Mouse (Mus musculus) limb, embryonic 10.5 days (tissue): ENCODE data around the gene Tbxa2r. TPM values are rescaled to one million over a fixed set of nuclear protein-coding genes. Genes with fewer than 3 reads are reported as not detected.

Source experiments
- DNase-seq: peaks from one replicate; pipeline ENCODE4 v3.0.0-alpha.2; 2017; ENCODE audit warnings: low spot score
- H3K27ac ChIP-seq: fragments of 300-500 bp; sonication (generic); 2 replicates; pipeline ENCODE4 v1.5.1; 2016; ENCODE audit warnings: mild to moderate bottlenecking
- H3K27me3 ChIP-seq: fragments of 300-500 bp; sonication (generic); 2 replicates; pipeline ENCODE4 v1.6.1; 2016; ENCODE audit warnings: low read depth, mild to moderate bottlenecking; ENCODE audit not compliant: poor library complexity, severe bottlenecking
- H3K36me3 ChIP-seq: fragments of 300-500 bp; sonication (generic); 2 replicates; pipeline ENCODE4 v1.6.1; 2016; ENCODE audit warnings: mild to moderate bottlenecking, moderate library complexity
- H3K4me1 ChIP-seq: fragments of 300-500 bp; sonication (generic); 2 replicates; pipeline ENCODE4 v1.6.1; 2016
- H3K4me3 ChIP-seq: fragments of 300-500 bp; sonication (generic); 2 replicates; pipeline ENCODE4 v1.5.1; 2016; ENCODE audit warnings: mild to moderate bottlenecking, moderate library complexity
- H3K9me3 ChIP-seq: fragments of 300-500 bp; sonication (generic); replicated peaks from 2 replicates; pipeline ENCODE4 v1.6.1; 2016; ENCODE audit warnings: mild to moderate bottlenecking
- WGBS: fragments of 180-500 bp; shearing (Covaris S2); methylation state at CpG from one replicate; pipeline ENCODE4 v1.1.7; 2016; 5-methylcytosine and 5-hydroxymethylcytosine counted together
- polyA plus RNA-seq: library from polyadenylated mRNA; unstranded; fragments of >200 nt; fragmentation: Nextera tagmentation; extraction: Ambion mirVana; gene quantifications from 2 replicates; pipeline ENCODE4 v1.2.1, GENCODE M21; 2016

The Tbxa2r gene
- 3.2 and 3.6 TPM in 2 replicates for polyA plus RNA-seq

DNA sequence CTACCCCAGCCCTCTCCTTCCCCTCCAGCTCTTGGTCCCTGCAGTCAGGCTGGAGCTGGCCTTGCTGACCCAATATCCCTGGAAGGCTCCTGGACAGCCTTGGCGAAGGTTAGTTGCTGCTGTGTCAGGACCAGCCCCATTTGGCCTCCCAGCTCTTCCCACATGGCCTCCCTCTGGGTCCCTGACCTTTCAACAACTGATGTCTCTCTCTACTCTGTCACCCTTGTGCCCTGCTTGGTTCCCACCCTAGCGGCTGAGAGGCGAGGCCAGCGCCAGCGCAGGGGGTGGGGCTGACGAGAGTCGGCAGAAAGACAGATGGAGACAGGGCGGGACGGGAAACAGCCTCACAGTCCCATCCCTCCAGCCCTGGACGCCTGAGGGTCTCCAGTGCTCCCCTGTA lies at the start of gene Tbxa2r:
Gene Tbxa2r, plus strand, starts transcription at position 346 of the 400 bp plus-strand sequence.
- Histone ChIP-seq H3K4me3 (0 out of 2 replicates have a peak within 1 kb of the TSS, but pooled peaks have one; percentile 11), H3K4me1 (peaks cover 52% of the 10 kb centered on the region), H3K27ac (peak within 1 kb of the TSS; percentile 64), H3K36me3 (peaks cover 63% of the 10 kb centered on the region), H3K9me3 (no peaks in the 10 kb centered on the region), H3K27me3 (peaks cover 21% of the 10 kb centered on the region)
- DNase-seq, result no peak
- 7% methylated on average over 10 of the region's 10 CpGs for WGBS

DNA sequence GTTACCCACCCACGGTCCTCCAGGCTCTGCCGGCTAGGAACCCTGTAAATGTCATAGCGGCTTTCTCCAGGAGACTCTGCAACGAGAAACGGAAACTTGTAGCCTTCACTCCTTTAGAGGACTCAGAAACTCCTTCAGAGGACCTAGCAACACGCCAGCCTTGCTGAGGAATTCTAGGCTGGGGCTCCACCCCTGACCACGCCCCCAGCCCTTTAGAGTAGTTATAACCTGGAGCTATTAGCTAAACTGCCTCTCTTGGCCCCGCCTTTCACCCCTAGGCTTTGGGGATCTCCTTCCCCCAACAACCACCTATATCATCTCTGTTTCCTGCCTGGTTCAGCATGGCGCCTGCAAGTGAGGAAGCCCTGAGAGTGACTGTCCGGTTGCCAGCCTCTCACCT lies 49.0 kb upstream of the Tbxa2r start:
- DNase-seq, result no peak
- Histone ChIP-seq H3K9me3 (no peaks in the 10 kb centered on the region), H3K27me3 (peaks cover 60% of the 10 kb centered on the region), H3K36me3 (peaks cover 6% of the 10 kb centered on the region; the same call in 1 of the 2 replicates), H3K27ac (peak overlapping the region; percentile 4; the same call in 1 of the 2 replicates), H3K4me1 (peaks cover 20% of the 10 kb centered on the region), H3K4me3 (peak overlapping the region; percentile 14; the same call in 1 of the 2 replicates)
- WGBS, result 33% methylated on average over 10 of the region's 10 CpGs

DNA sequence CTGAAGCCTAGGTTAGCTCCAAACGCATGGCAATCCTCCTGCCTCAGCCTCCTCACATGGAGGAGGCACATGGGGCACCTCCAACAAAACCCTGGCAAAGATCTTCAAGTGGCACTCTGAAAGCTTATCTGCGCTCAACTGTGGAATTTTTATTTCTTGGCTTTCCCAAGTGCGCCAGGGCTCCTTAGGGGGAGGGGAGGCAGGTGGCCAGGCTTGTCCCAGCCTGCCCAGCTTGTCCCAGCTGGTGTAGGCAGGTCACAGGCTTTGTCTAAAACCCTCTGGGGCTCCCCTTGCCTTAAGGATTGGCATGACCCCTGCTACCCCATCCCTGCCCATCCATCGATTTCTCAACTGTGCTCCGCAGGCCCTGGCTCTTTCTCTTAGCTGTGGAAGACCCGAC lies 44.3 kb upstream of the Tbxa2r start:
- H3K27me3 ChIP-seq, result peaks cover 91% of the 10 kb centered on the region
- no peak overlapping the region for H3K27ac ChIP-seq

DNA sequence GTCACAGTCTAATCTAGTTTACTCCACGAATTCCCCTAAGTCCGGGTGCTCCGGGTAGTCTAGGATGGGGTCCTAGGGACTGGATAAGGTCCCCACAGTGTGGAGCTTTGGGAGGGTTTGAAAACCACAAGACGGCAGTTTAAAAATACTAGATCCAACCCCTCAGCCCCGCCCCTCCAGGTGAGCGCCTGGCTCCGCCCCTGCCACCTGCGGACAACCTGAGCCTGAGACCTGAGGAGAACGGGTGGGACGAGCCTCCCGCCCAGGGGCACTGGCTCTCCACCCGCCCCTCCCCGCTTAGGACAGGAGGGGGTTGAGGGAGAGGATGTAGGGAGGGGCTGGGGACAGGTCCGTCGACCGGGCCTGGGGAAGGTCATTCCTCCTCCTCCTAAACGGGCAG lies 43.8 kb upstream of the Tbxa2r start:
- 0 out of 2 replicates have a peak overlapping the region, but pooled peaks have one; percentile 49 for H3K4me3 ChIP-seq
- no peak overlapping the region for H3K27ac ChIP-seq
- no peak for DNase-seq
- peaks cover 25% of the 10 kb centered on the region for H3K4me1 ChIP-seq
- no peaks in the 10 kb centered on the region for H3K36me3 ChIP-seq
- peaks cover 92% of the 10 kb centered on the region for H3K27me3 ChIP-seq
- WGBS, result 9% methylated on average over 17 of the region's 17 CpGs
- H3K9me3 ChIP-seq, result no peaks in the 10 kb centered on the region

More for the DNA sequence above, 44.3 kb upstream of the Tbxa2r start:
- WGBS, result 44% methylated on average over 6 of the region's 6 CpGs
- peaks cover 30% of the 10 kb centered on the region for H3K4me1 ChIP-seq
- no peaks in the 10 kb centered on the region for H3K9me3 ChIP-seq
- no peak for DNase-seq
- H3K4me3 ChIP-seq, result 0 out of 2 replicates have a peak overlapping the region, but pooled peaks have one; percentile 49
- no peaks in the 10 kb centered on the region for H3K36me3 ChIP-seq

GRCm38 (mm10) chr10:81285694-81286450 lies 42.7 kb upstream of the Tbxa2r start:
- H3K4me3 ChIP-seq, result peak overlapping the region; percentile 49
- no peaks in the 10 kb centered on the region for H3K36me3 ChIP-seq
- peaks cover 92% of the 10 kb centered on the region for H3K27me3 ChIP-seq
- DNase-seq, result peak; percentile 98
- H3K4me1 ChIP-seq, result peaks cover 24% of the 10 kb centered on the region
- 3% methylated on average over 54 of the region's 54 CpGs for WGBS
- H3K9me3 ChIP-seq, result no peaks in the 10 kb centered on the region
- peak overlapping the region; percentile 64 for H3K27ac ChIP-seq

GRCm38 (mm10) chr10:81286586-81286985 lies 41.9 kb upstream of the Tbxa2r start:
- Histone ChIP-seq H3K27ac (no peak overlapping the region), H3K4me3 (no peak overlapping the region), H3K27me3 (peaks cover 92% of the 10 kb centered on the region), H3K4me1 (peaks cover 26% of the 10 kb centered on the region), H3K9me3 (no peaks in the 10 kb centered on the region), H3K36me3 (no peaks in the 10 kb centered on the region)
- no peak for DNase-seq
- 28% methylated on average over 6 of the region's 6 CpGs for WGBS

DNA sequence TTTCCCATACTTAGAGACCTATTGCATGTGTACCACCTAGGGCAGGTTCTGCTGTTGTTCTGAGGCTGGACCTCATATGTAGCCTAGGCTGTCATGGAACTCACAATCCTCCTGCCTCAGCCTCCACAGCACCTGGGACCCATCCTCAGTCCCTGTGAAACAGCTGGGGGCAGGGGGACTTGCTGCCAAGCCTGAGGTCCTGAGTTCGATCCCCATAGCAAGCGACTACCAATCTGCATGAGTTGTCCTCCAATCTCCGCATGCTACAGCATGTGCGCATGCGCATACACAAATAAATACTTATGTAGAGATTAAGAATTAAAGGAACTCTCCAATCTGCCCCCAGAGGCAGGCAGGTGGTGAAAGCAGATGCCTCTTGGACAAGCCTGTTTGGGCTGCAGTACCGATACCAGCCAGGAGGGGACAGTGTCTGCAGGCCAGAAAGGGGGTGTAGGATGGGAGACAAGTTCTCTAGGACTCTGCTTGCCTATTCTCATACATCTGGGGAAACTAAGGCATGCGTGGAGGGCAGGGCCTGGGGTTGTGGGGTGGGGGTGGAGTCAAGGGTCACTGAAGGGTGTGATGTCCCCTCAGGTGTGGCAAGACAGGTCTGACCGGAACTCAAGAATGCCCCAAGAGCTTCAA lies 40.9 kb upstream of the Tbxa2r start:
- Histone ChIP-seq H3K36me3 (no peaks in the 10 kb centered on the region), H3K4me3 (no peak overlapping the region), H3K27me3 (peaks cover 91% of the 10 kb centered on the region), H3K9me3 (no peaks in the 10 kb centered on the region), H3K4me1 (peaks cover 26% of the 10 kb centered on the region), H3K27ac (no peak overlapping the region)
- DNase-seq, result peak; percentile 71
- 52% methylated on average over 8 of the region's 8 CpGs for WGBS

DNA sequence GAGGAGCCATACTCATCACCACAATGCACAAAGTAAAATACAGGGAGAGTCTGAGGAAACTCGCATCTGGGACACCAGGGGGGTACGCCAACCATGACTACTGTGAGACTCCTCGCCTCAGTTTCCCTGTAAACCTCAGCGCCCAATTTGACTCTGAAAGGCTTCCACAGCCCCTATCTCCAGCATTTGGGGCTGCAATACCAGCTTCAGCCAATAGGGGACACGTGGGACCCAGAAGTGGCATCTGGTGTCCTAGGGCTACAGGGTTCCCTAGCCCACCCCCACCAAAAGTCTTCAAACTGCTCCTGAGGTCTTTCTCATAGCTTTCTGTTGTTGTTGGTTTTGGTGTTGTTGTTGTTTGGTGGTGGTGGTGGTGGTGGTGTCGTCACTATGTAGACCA lies 39.9 kb upstream of the Tbxa2r start:
- H3K27me3 ChIP-seq, result peaks cover 81% of the 10 kb centered on the region
- no peak for DNase-seq
- H3K36me3 ChIP-seq, result no peaks in the 10 kb centered on the region
- H3K4me1 ChIP-seq, result peaks cover 29% of the 10 kb centered on the region
- H3K27ac ChIP-seq, result no peak overlapping the region
- no peaks in the 10 kb centered on the region for H3K9me3 ChIP-seq
- no peak overlapping the region for H3K4me3 ChIP-seq
- 30% methylated on average over 6 of the region's 6 CpGs for WGBS

GRCm38 (mm10) chr10:81289278-81289677 lies 39.3 kb upstream of the Tbxa2r start:
- DNase-seq, result peak; percentile 83
- Histone ChIP-seq H3K9me3 (no peaks in the 10 kb centered on the region), H3K36me3 (no peaks in the 10 kb centered on the region), H3K4me1 (peaks cover 33% of the 10 kb centered on the region), H3K27me3 (peaks cover 75% of the 10 kb centered on the region), H3K4me3 (no peak overlapping the region), H3K27ac (no peak overlapping the region)
- 4% methylated on average over 7 of the region's 7 CpGs for WGBS

DNA sequence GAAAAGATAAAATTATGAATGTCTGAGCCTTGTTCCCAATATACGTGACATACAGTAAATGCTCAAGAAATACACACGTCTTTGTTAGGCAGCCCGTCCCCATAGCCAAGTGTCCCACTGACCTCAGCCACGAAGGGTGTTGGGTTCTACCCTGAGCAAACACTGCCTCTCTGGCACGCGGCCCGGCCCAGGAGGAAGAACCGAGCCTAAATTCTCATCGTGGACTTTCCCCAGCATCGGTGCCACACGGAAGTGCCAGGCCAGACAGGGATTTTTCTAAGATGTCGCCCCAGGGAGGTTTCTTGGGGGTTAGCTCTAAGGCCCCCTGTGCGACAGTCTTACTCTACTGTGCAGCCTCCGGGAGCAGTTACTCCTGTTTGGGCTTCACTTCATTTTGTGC lies 38.7 kb upstream of the Tbxa2r start:
- Histone ChIP-seq H3K27me3 (peaks cover 69% of the 10 kb centered on the region), H3K9me3 (no peaks in the 10 kb centered on the region), H3K4me3 (no peak overlapping the region), H3K27ac (no peak overlapping the region), H3K36me3 (no peaks in the 10 kb centered on the region), H3K4me1 (peaks cover 35% of the 10 kb centered on the region)
- 61% methylated on average over 14 of the region's 14 CpGs for WGBS
- no peak for DNase-seq

GRCm38 (mm10) chr10:81290698-81291460 lies 37.7 kb upstream of the Tbxa2r start:
- peaks cover 11% of the 10 kb centered on the region for H3K36me3 ChIP-seq
- peaks cover 59% of the 10 kb centered on the region for H3K27me3 ChIP-seq
- no peak overlapping the region for H3K4me3 ChIP-seq
- no peak overlapping the region for H3K27ac ChIP-seq
- 13% methylated on average over 24 of the region's 24 CpGs for WGBS
- no peak for DNase-seq
- H3K9me3 ChIP-seq, result no peaks in the 10 kb centered on the region
- H3K4me1 ChIP-seq, result peaks cover 34% of the 10 kb centered on the region

DNA sequence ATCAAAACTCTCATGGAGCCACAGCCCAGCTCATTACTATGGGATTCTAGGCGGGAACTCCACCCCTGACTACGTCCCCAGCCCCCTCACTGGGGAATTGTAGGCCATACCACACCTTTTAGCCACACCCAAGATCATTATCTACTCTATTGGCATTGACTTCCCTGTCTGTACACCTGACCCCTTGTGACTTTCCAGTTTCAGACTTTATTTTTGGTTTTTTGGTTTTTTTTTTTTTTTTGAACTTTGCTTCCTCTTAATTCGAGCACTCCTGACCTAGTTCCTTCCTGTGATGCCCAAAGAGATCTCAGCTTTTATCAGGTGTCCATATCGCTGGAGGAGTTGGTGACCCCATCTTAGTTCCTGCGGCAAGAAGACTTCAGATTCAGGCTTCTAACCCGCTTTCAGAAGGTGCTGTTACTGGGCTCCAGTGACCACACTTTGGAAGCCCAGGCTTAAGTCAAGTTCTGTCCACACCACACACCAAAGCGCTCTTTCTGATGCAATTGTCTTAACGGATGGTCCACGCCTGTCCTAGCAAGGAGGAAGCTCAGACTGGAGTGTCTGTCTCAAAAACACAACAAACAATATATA lies 36.9 kb upstream of the Tbxa2r start, which contains the start of gene Tjp3:
Gene Tjp3, minus strand, starts transcription at position 71 of the 594 bp plus-strand sequence.
- Histone ChIP-seq H3K9me3 (no peaks in the 10 kb centered on the region), H3K27me3 (peaks cover 52% of the 10 kb centered on the region), H3K4me3 (peak within 1 kb of the TSS; percentile 83), H3K4me1 (peaks cover 28% of the 10 kb centered on the region), H3K27ac (no peak within 1 kb of the TSS), H3K36me3 (peaks cover 18% of the 10 kb centered on the region)
- DNase-seq, result no peak
- WGBS, result 76% methylated on average over 9 of the region's 9 CpGs
